Mouse (Mus musculus) kidney, adult 2 months (tissue): ENCODE measurements at regions not wholly inside any gene's neighbourhood (a gene's known extent, or its start where the extent isn't known, plus 50 kb on each side); places are given as distances from the start of the nearest gene placed in this dataset.
A peak's percentile ranks its signal among the peaks of the same experiment; 100 is the strongest.
"Not testable (repeated sequence)": the region's sequence is repeated elsewhere in the genome, so short reads cannot be mapped to it uniquely, and the experiment has no call there.

ENCODE experiments used
- DNase-seq: peaks from one replicate; pipeline ENCODE4 v3.0.0; 2021
- H3K27ac ChIP-seq: fragments of 200-500 bp; 2 replicates; pipeline ENCODE4 v1.5.1; 2012; ENCODE audit warnings: low read depth, low read length, control low read depth, inconsistent platforms; ENCODE audit not compliant: insufficient read depth
- H3K27me3 ChIP-seq: fragments of 200-500 bp; replicated peaks from 2 replicates; pipeline ENCODE4 v1.6.1; 2012; ENCODE audit warnings: mild to moderate bottlenecking, moderate library complexity, low read length, inconsistent platforms; ENCODE audit not compliant: control insufficient read depth, insufficient read depth
- H3K36me3 ChIP-seq: fragments of 200-500 bp; 2 replicates; pipeline ENCODE4 v1.6.1; 2012; ENCODE audit warnings: mild to moderate bottlenecking, moderate library complexity, low read length, inconsistent platforms; ENCODE audit not compliant: control insufficient read depth, insufficient read depth
- H3K4me1 ChIP-seq: fragments of 200-500 bp; 2 replicates; pipeline ENCODE4 v1.6.1; 2011; ENCODE audit warnings: low read length; ENCODE audit not compliant: control insufficient read depth, insufficient read depth
- H3K4me3 ChIP-seq: fragments of 200-500 bp; 2 replicates; pipeline ENCODE4 v1.5.1; 2011; ENCODE audit warnings: mild to moderate bottlenecking, low read depth, low read length, control low read depth; ENCODE audit not compliant: insufficient read depth
- CTCF ChIP-seq: fragments of 200-500 bp; conservative IDR thresholded peaks from 2 replicates; pipeline ENCODE4 v1.5.1; 2011; ENCODE audit warnings: low read depth, mild to moderate bottlenecking, control low read depth, low read length, moderate library complexity, mixed read lengths; ENCODE audit not compliant: insufficient read depth, insufficient read length
- POLR2A ChIP-seq: fragments of 200-500 bp; IDR thresholded peaks from one replicate; pipeline ENCODE4 v1.6.1; 2011; ENCODE audit warnings: low read depth, low read length, control low read depth
- WGBS: fragments of 180-500 bp; shearing (Covaris S2); methylation state at CpG from one replicate; pipeline ENCODE4 v1.1.7; 2018; 5-methylcytosine and 5-hydroxymethylcytosine counted together

DNA sequence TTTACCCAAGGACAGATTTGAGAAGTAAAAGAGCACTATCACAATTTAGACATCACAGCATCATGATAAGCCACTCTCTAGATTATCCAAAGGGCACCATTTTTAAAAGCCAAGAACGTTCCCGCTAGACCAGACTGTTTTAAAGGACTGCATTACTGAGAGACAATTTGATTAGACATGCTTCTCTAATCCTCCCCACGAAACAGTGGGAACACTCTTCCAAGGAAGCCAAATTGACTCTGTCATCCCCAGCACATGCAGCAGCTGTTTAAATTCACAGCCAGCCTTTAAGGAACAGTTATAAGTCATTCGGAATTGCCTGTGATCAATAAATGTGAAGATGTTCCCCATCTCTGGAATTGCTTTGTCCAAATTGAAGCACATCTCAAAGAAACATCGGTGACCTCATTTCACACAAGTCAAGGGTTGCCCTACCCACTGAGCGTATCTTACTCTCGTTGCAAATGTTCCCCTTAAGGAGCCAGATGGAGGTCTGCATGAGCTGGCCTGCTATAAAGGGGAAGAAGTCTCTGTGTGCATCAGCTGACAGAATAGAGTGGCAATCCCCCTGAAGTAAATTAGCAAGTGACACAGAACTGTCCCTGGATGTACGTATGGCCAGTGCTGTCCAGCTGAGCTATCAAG is 393.2 kb downstream of the Pid1 start:
- Histone ChIP-seq H3K4me1 (no peaks in the 10 kb centered on the region), H3K4me3 (no peak overlapping the region), H3K36me3 (no peaks in the 10 kb centered on the region), H3K27me3 (no peaks in the 10 kb centered on the region), H3K27ac (no peak overlapping the region)
- 75% methylated on average over 8 of the region's 8 CpGs for WGBS
- no peak for DNase-seq
- TF ChIP-seq CTCF (no peak), POLR2A (no peak)

DNA sequence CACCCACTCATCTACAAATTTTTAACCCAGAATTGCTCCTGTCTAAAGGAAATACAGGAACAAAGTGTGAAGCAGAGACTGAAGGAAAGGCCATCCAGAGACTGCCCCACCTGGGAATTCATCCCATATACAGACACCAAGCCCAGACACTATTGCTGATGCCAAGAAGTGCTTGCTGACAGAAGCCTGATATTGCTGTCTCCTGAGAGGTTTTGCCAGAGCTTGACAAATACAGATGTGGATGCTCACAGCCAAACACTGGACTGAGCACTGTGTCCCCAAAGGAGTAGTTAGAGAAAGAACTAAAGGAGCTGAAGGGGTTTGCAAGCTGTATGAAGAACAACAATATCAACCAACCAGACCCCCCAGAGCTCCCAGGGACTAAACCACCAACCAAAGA is 399.3 kb downstream of the Pid1 start:
- not testable (repeated sequence) for DNase-seq, H3K27me3 ChIP-seq, H3K4me3 ChIP-seq, H3K27ac ChIP-seq, H3K36me3 ChIP-seq, H3K4me1 ChIP-seq

DNA sequence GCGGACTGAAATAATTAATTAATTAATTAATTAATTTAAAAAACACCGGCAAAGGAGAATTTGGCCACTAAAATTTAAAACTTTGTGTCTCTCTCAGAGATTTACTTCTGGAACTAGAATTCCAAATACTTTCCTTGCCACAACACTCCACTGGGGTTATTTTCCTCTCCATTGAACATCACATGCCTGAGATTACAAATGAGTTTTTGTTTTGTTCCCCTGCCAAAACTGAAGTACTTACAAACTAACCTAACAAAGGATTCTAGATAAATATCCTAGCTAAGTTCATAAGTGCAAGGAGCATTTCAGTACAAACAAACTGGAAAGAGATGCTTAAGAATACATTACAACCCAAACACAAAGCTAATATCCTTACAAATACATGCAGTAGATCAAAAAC is 402.2 kb downstream of the Pid1 start:
- Histone ChIP-seq H3K27ac (no peak overlapping the region), H3K27me3 (no peaks in the 10 kb centered on the region), H3K4me1 (no peaks in the 10 kb centered on the region), H3K36me3 (no peaks in the 10 kb centered on the region), H3K4me3 (no peak overlapping the region)
- TF ChIP-seq POLR2A (no peak), CTCF (no peak)
- WGBS = 77% methylated on average over 2 of the region's 2 CpGs
- DNase-seq = no peak

DNA sequence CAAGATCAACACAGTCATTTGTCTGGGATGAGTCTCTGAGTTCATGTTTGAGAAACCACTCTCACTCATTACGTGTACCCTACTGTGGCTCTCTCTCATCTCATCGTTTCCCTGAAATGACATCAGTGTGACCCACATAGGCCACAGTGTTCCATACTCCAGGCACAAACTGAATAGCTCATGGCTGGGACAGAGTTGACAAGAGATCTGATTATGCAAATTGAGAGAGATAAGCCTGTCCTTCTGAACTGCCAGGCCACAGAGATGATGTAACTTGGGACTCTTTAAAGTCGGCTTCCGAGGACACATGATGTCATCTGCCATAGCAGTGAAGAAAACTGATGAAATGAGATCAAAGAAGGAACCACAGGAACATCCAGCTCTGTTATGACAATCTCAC is 404.2 kb downstream of the Pid1 start:
- no peaks in the 10 kb centered on the region for H3K4me1 ChIP-seq
- no peak for DNase-seq

DNA sequence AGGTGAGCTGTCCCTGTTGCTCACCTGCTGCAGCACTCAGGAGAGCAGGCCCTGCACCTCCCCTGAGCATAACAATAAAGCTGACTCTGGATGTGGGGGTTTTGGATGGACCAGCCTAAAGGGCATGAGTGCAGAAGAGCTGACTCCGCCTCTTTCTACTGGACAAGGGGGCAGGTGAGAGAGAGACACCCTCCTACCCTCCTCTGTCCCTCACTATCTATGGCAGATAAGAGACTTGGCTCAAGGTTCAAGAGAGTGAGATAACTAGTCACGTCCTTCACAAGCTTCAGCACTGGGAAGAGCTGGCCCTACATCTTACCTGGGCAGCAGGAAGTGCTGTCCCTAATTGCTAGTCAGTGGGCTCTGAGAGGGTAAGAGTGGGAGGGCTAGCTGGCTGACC is 441.1 kb downstream of the Pid1 start:
- Histone ChIP-seq H3K4me3 (no peak overlapping the region), H3K27ac (no peak overlapping the region), H3K27me3 (no peaks in the 10 kb centered on the region), H3K4me1 (no peaks in the 10 kb centered on the region), H3K36me3 (no peaks in the 10 kb centered on the region)
- 95% methylated on average over 2 of the region's 2 CpGs for WGBS
- no peak for TF ChIP-seq CTCF
- no peak for TF ChIP-seq POLR2A
- DNase-seq = no peak

More for the DNA sequence above, 404.2 kb downstream of the Pid1 start:
- Histone ChIP-seq H3K36me3 (no peaks in the 10 kb centered on the region), H3K27me3 (no peaks in the 10 kb centered on the region), H3K27ac (no peak overlapping the region), H3K4me3 (no peak overlapping the region)
- TF ChIP-seq POLR2A (no peak), CTCF (no peak)
- 83% methylated on average over 4 of the region's 4 CpGs for WGBS

DNA sequence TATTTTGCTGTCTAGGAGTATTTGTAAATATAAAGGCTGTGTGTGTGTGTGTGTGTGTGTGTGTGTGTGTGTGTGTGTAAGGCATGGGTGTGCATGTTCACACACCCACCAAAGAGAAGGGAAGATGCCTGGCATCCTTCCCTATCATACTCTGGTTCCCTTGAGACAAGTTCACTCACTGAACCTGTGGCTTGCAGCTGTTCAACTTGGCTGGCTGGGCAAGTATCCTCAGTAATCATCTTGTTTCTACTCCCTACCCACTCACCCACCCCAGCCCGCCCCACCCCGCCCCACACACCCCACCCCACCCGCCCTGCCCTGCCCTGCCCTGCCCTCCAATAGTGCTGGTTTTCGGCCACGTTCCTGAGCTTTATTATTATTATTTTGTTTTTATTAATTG is 448.5 kb downstream of the Pid1 start:
- Histone ChIP-seq H3K4me1 (no peaks in the 10 kb centered on the region), H3K27ac (no peak overlapping the region), H3K27me3 (no peaks in the 10 kb centered on the region), H3K4me3 (no peak overlapping the region), H3K36me3 (no peaks in the 10 kb centered on the region)
- no peak for TF ChIP-seq CTCF
- TF ChIP-seq POLR2A = no peak
- DNase-seq = no peak
- WGBS = 75% methylated on average over 5 of the region's 5 CpGs

DNA sequence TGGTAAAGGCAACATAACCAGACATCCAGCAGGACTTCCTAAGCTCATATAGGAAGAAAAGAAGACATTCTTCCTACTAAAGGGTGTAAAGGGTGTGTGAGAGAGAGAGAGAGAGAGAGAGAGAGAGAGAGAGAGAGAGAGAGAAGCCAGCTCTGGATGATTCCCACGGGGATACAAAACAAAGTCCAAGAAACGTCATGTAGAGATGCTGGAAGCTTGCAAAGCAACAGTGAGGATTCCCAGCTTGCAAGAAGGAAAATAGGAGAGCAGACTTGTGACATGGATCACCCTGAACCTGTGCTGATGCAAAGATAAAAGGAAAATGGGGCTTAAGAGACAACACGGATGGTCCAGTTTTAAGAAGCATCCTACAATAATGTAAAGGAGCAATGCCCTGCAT is 456.6 kb downstream of the Pid1 start:
- H3K4me3 ChIP-seq = no peak overlapping the region
- WGBS = 36% methylated on average over 3 of the region's 3 CpGs
- H3K4me1 ChIP-seq = no peaks in the 10 kb centered on the region; the same call in 1 of the 2 replicates
- DNase-seq = no peak
- H3K36me3 ChIP-seq = no peaks in the 10 kb centered on the region
- H3K27me3 ChIP-seq = no peaks in the 10 kb centered on the region
- no peak overlapping the region for H3K27ac ChIP-seq
- TF ChIP-seq POLR2A (no peak), CTCF (no peak)

DNA sequence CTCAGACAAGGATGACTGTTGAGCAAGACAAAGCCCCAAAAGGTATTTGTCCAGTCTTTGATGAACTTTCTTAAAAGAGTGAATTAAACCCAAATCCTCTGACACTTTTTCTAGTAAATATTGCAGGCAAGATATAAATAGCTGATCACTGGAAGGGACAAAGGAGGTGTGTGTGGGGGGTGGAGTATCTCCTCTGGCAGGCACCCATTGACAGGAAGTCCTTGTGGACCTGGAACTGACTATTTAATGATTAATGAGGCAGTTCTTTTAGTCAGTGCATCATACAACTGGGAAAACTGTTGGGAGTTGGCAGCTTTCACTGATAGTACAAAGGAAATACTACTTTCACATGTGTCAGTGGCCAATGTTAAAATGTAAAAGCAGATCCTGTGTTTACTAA is 457.1 kb downstream of the Pid1 start:
- TF ChIP-seq CTCF (no peak), POLR2A (no peak)
- Histone ChIP-seq H3K36me3 (no peaks in the 10 kb centered on the region), H3K27me3 (no peaks in the 10 kb centered on the region), H3K4me3 (no peak overlapping the region), H3K27ac (no peak overlapping the region), H3K4me1 (no peaks in the 10 kb centered on the region; the same call in 1 of the 2 replicates)
- peak; percentile 80 for DNase-seq
